Mouse (Mus musculus): ENCODE data around the gene Gpr155. TPM values are rescaled to one million over a fixed set of nuclear protein-coding genes. Genes with fewer than 3 reads are reported as not detected.

The Gpr155 gene
- polyA plus RNA-seq, 1 experiment from 2014 or later = 6.2 TPM

- no peak overlapping the region for H3K9ac ChIP-seq (ENCODE audit: low read length)
- no peaks in the 10 kb centered on the region for H3K27me3 ChIP-seq (ENCODE audit: control insufficient read depth, insufficient read depth, low read length)
- WGBS = 69% methylated on average over 9 of the region's 9 CpGs
- H3K4me3 ChIP-seq (ENCODE audit: low read length) = no peak overlapping the region
- no peaks in the 10 kb centered on the region for H3K36me3 ChIP-seq (ENCODE audit: control insufficient read depth, insufficient read depth)
- H3K27ac ChIP-seq (ENCODE audit: low read length) = no peak overlapping the region
- H3K4me2 ChIP-seq (ENCODE audit: low read depth, low read length) = no peak overlapping the region
- H3K9me3 ChIP-seq (replicated peaks; ENCODE audit: control insufficient read depth, low read length) = no peaks in the 10 kb centered on the region
- H3K4me1 ChIP-seq (ENCODE audit: control insufficient read depth, insufficient read depth, low read length) = peaks cover 6% of the 10 kb centered on the region
- no peak for ATAC-seq (replicated peaks; ENCODE audit: extremely low read depth, insufficient read depth, low FRiP score)
Measured at GRCm38 (mm10) chr2:73347766-73348165, 38.6 kb downstream of the Gpr155 start.

GRCm38 (mm10) chr2:73347136-73347535, 39.2 kb downstream of the Gpr155 start:
- H3K9ac ChIP-seq (ENCODE audit: low read length) = no peak overlapping the region

GRCm38 (mm10) chr2:73346345-73347086, 39.9 kb downstream of the Gpr155 start:
- no peak overlapping the region for H3K4me3 ChIP-seq (ENCODE audit: low read length)
- H3K4me2 ChIP-seq (ENCODE audit: low read depth, low read length) = no peak overlapping the region
- no peak overlapping the region for H3K27ac ChIP-seq (ENCODE audit: low read length)
- no peaks in the 10 kb centered on the region for H3K27me3 ChIP-seq (ENCODE audit: control insufficient read depth, insufficient read depth, low read length)
- ATAC-seq (replicated peaks; ENCODE audit: extremely low read depth, insufficient read depth, low FRiP score) = no peak
- no peaks in the 10 kb centered on the region for H3K4me1 ChIP-seq (ENCODE audit: control insufficient read depth, insufficient read depth, low read length)
- H3K36me3 ChIP-seq (ENCODE audit: control insufficient read depth, insufficient read depth) = no peaks in the 10 kb centered on the region
- WGBS = 60% methylated on average over 13 of the region's 13 CpGs
- H3K9ac ChIP-seq (ENCODE audit: low read length) = no peak overlapping the region
- no peaks in the 10 kb centered on the region for H3K9me3 ChIP-seq (replicated peaks; ENCODE audit: control insufficient read depth, low read length)

More at GRCm38 (mm10) chr2:73347136-73347535, 39.2 kb downstream of the Gpr155 start:
- H3K4me1 ChIP-seq (ENCODE audit: control insufficient read depth, insufficient read depth, low read length) = peaks cover 5% of the 10 kb centered on the region
- no peaks in the 10 kb centered on the region for H3K36me3 ChIP-seq (ENCODE audit: control insufficient read depth, insufficient read depth)
- WGBS = 63% methylated on average over 6 of the region's 6 CpGs
- no peak overlapping the region for H3K4me3 ChIP-seq (ENCODE audit: low read length)
- no peaks in the 10 kb centered on the region for H3K27me3 ChIP-seq (ENCODE audit: control insufficient read depth, insufficient read depth, low read length)
- no peak overlapping the region for H3K27ac ChIP-seq (ENCODE audit: low read length)
- ATAC-seq (replicated peaks; ENCODE audit: extremely low read depth, insufficient read depth, low FRiP score) = no peak
- H3K9me3 ChIP-seq (replicated peaks; ENCODE audit: control insufficient read depth, low read length) = no peaks in the 10 kb centered on the region
- H3K4me2 ChIP-seq (ENCODE audit: low read depth, low read length) = no peak overlapping the region

- Histone ChIP-seq H3K9me3 (replicated peaks; ENCODE audit: control insufficient read depth, low read length) (no peaks in the 10 kb centered on the region), H3K4me1 (ENCODE audit: control insufficient read depth, insufficient read depth, low read length) (no peaks in the 10 kb centered on the region), H3K27ac (ENCODE audit: low read length) (no peak overlapping the region), H3K4me2 (ENCODE audit: low read depth, low read length) (no peak overlapping the region), H3K9ac (ENCODE audit: low read length) (no peak overlapping the region), H3K4me3 (ENCODE audit: low read length) (no peak overlapping the region), H3K36me3 (ENCODE audit: control insufficient read depth, insufficient read depth) (no peaks in the 10 kb centered on the region), H3K27me3 (ENCODE audit: control insufficient read depth, insufficient read depth, low read length) (no peaks in the 10 kb centered on the region)
- WGBS = 89% methylated on average over 4 of the region's 4 CpGs
- no peak for ATAC-seq (replicated peaks; ENCODE audit: extremely low read depth, insufficient read depth, low FRiP score)
Measured at GRCm38 (mm10) chr2:73345204-73345603, 41.2 kb downstream of the Gpr155 start.

- Histone ChIP-seq H3K27me3 (ENCODE audit: control insufficient read depth, insufficient read depth, low read length) (no peaks in the 10 kb centered on the region), H3K9ac (ENCODE audit: low read length) (no peak overlapping the region), H3K9me3 (replicated peaks; ENCODE audit: control insufficient read depth, low read length) (no peaks in the 10 kb centered on the region), H3K4me2 (ENCODE audit: low read depth, low read length) (no peak overlapping the region), H3K27ac (ENCODE audit: low read length) (no peak overlapping the region), H3K36me3 (ENCODE audit: control insufficient read depth, insufficient read depth) (no peaks in the 10 kb centered on the region), H3K4me1 (ENCODE audit: control insufficient read depth, insufficient read depth, low read length) (no peaks in the 10 kb centered on the region), H3K4me3 (ENCODE audit: low read length) (no peak overlapping the region)
- ATAC-seq (replicated peaks; ENCODE audit: extremely low read depth, insufficient read depth, low FRiP score) = no peak
- WGBS = 83% methylated on average over 5 of the region's 5 CpGs
Measured at GRCm38 (mm10) chr2:73343701-73344100, 42.7 kb downstream of the Gpr155 start.

GRCm38 (mm10) chr2:73338415-73338814, 48.0 kb downstream of the Gpr155 start:
- no peaks in the 10 kb centered on the region for H3K9me3 ChIP-seq (replicated peaks; ENCODE audit: control insufficient read depth, low read length)
- no peak overlapping the region for H3K27ac ChIP-seq (ENCODE audit: low read length)
- no peak overlapping the region for H3K9ac ChIP-seq (ENCODE audit: low read length)
- no peaks in the 10 kb centered on the region for H3K4me1 ChIP-seq (ENCODE audit: control insufficient read depth, insufficient read depth, low read length)
- no peak overlapping the region for H3K4me3 ChIP-seq (ENCODE audit: low read length)
- no peaks in the 10 kb centered on the region for H3K27me3 ChIP-seq (ENCODE audit: control insufficient read depth, insufficient read depth, low read length)
- no peak overlapping the region for H3K4me2 ChIP-seq (ENCODE audit: low read depth, low read length)
- no peaks in the 10 kb centered on the region for H3K36me3 ChIP-seq (ENCODE audit: control insufficient read depth, insufficient read depth)
- no peak for ATAC-seq (replicated peaks; ENCODE audit: extremely low read depth, insufficient read depth, low FRiP score)
- WGBS = 71% methylated on average over 8 of the region's 8 CpGs

- Histone ChIP-seq H3K36me3 (ENCODE audit: control insufficient read depth, insufficient read depth) (0 out of 2 replicates have a peak, but pooled peaks cover 2% of the 10 kb centered on the region), H3K4me1 (ENCODE audit: control insufficient read depth, insufficient read depth, low read length) (no peaks in the 10 kb centered on the region), H3K4me3 (ENCODE audit: low read length) (no peak overlapping the region), H3K27me3 (ENCODE audit: control insufficient read depth, insufficient read depth, low read length) (no peaks in the 10 kb centered on the region), H3K9me3 (replicated peaks; ENCODE audit: control insufficient read depth, low read length) (no peaks in the 10 kb centered on the region), H3K4me2 (ENCODE audit: low read depth, low read length) (no peak overlapping the region), H3K27ac (ENCODE audit: low read length) (no peak overlapping the region), H3K9ac (ENCODE audit: low read length) (no peak overlapping the region)
- ATAC-seq (replicated peaks; ENCODE audit: extremely low read depth, insufficient read depth, low FRiP score) = no peak
- 89% methylated on average over 3 of the region's 3 CpGs for WGBS
Measured at GRCm38 (mm10) chr2:73335949-73336348, 50.4 kb downstream of the Gpr155 start.

GRCm38 (mm10) chr2:73325871-73326270, 60.5 kb downstream of the Gpr155 start:
- ATAC-seq (replicated peaks; ENCODE audit: extremely low read depth, insufficient read depth, low FRiP score) = no peak

GRCm38 (mm10) chr2:73322991-73323390, 63.4 kb downstream of the Gpr155 start:
- no peak for ATAC-seq (replicated peaks; ENCODE audit: extremely low read depth, insufficient read depth, low FRiP score)
- H3K9ac ChIP-seq (ENCODE audit: low read length) = no peak overlapping the region
- H3K27ac ChIP-seq (ENCODE audit: low read length) = no peak overlapping the region
- WGBS = 61% methylated on average over 12 of the region's 12 CpGs
- H3K4me2 ChIP-seq (ENCODE audit: low read depth, low read length) = no peak overlapping the region
- H3K36me3 ChIP-seq (ENCODE audit: control insufficient read depth, insufficient read depth) = 0 out of 2 replicates have a peak, but pooled peaks cover 2% of the 10 kb centered on the region
- H3K9me3 ChIP-seq (replicated peaks; ENCODE audit: control insufficient read depth, low read length) = no peaks in the 10 kb centered on the region
- H3K27me3 ChIP-seq (ENCODE audit: control insufficient read depth, insufficient read depth, low read length) = no peaks in the 10 kb centered on the region
- H3K4me3 ChIP-seq (ENCODE audit: low read length) = no peak overlapping the region
- H3K4me1 ChIP-seq (ENCODE audit: control insufficient read depth, insufficient read depth, low read length) = no peaks in the 10 kb centered on the region

More at GRCm38 (mm10) chr2:73325871-73326270, 60.5 kb downstream of the Gpr155 start:
- H3K4me1 ChIP-seq (ENCODE audit: control insufficient read depth, insufficient read depth, low read length) = no peaks in the 10 kb centered on the region
- no peak overlapping the region for H3K27ac ChIP-seq (ENCODE audit: low read length)
- no peak overlapping the region for H3K9ac ChIP-seq (ENCODE audit: low read length)
- H3K36me3 ChIP-seq (ENCODE audit: control insufficient read depth, insufficient read depth) = no peaks in the 10 kb centered on the region
- H3K4me3 ChIP-seq (ENCODE audit: low read length) = no peak overlapping the region
- H3K4me2 ChIP-seq (ENCODE audit: low read depth, low read length) = no peak overlapping the region
- H3K9me3 ChIP-seq (replicated peaks; ENCODE audit: control insufficient read depth, low read length) = no peaks in the 10 kb centered on the region
- no peaks in the 10 kb centered on the region for H3K27me3 ChIP-seq (ENCODE audit: control insufficient read depth, insufficient read depth, low read length)
- 81% methylated on average over 5 of the region's 5 CpGs for WGBS

Measured in heart, embryonic 16.5 days (tissue).